Mouse (Mus musculus): ENCODE results near the gene Ptprm. TPM values are rescaled to one million over a fixed set of nuclear protein-coding genes. Genes with fewer than 3 reads are reported as not detected.

Gene Ptprm
- polyA plus RNA-seq, 1 experiment from 2014 or later = 19.5 TPM

DNA sequence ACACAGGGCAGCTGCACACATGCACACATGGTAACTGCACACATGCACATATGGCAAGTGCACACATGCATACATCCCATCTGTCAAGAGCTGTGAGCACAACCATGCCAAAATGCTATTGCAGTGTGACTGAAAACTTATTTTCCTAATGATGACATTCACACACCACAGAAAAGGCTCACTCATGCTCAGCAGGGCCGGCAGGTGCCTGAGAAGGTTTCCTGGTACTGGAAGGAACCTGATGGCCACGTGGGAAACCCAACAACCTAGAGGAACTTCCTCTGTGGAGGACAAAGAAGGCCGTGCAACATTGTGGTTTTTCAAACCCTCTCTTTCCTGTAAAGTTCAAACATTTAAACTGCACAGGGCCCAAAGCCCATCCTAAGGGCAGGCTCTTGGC, 241.6 kb downstream of the Ptprm start:
- Histone ChIP-seq H3K36me3 (ENCODE audit: control insufficient read depth, insufficient read depth, low read length) (no peaks in the 10 kb centered on the region), H3K27ac (replicated peaks in 1 of 2; ENCODE audit: control insufficient read depth in 1 of 2, insufficient read depth in 1 of 2, low read depth in 2 of 2, low read length in 2 of 2) (no peak overlapping the region), H3K9ac (ENCODE audit: low read length) (no peak overlapping the region), H3K27me3 (ENCODE audit: control insufficient read depth, insufficient read depth, low read length) (no peaks in the 10 kb centered on the region), H3K4me2 (ENCODE audit: low read length) (no peak overlapping the region), H3K4me1 (ENCODE audit: control insufficient read depth in 2 of 2, insufficient read depth in 2 of 2, low read length in 2 of 2) (peaks cover 0 to 2% of the 10 kb centered on the region in 2 experiments; a peak in 1 of 4 replicates), H3K9me3 (ENCODE audit: control insufficient read depth, low read length) (no peaks in the 10 kb centered on the region), H3K4me3 (ENCODE audit: control insufficient read depth in 1 of 2, insufficient read depth in 1 of 2, low read depth in 1 of 2, low read length in 2 of 2) (no peak overlapping the region)
- 61% methylated on average over 3 of the region's 3 CpGs for WGBS
- ATAC-seq (ENCODE audit: insufficient number of reproducible peaks, insufficient read depth, low FRiP score, low read depth) = no peak

DNA sequence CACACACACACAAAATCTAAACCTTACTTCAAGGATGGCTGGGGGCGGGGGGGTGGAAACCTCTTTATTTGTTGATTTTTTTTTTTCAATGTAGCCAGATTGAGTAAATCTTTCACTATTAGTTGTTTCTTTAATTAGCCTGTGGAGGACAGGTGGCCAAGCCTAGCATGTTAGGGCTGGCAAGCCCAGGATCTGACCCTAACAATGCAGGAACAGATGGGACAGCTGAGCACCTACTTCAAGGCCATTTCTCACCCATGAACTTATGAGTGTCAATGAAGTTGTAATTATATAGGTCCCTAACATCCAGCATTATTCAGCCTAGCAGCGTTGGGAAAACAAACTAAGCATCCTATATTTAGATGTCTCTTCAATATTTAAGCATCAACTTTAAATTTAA, 248.1 kb downstream of the Ptprm start:
- H3K4me3 ChIP-seq (ENCODE audit: control insufficient read depth in 1 of 2, insufficient read depth in 1 of 2, low read depth in 1 of 2, low read length in 2 of 2) = no peak overlapping the region
- H3K9ac ChIP-seq (ENCODE audit: low read length) = no peak overlapping the region
- no peak for ATAC-seq (ENCODE audit: insufficient number of reproducible peaks, insufficient read depth, low FRiP score, low read depth)
- no peak overlapping the region for H3K4me2 ChIP-seq (ENCODE audit: low read length)
- H3K36me3 ChIP-seq (ENCODE audit: control insufficient read depth, insufficient read depth, low read length) = no peaks in the 10 kb centered on the region
- H3K9me3 ChIP-seq (ENCODE audit: control insufficient read depth, low read length) = no peaks in the 10 kb centered on the region
- no peaks in the 10 kb centered on the region for H3K27me3 ChIP-seq (ENCODE audit: control insufficient read depth, insufficient read depth, low read length)
- WGBS = 79% methylated on average over 2 of the region's 2 CpGs
- H3K4me1 ChIP-seq (ENCODE audit: control insufficient read depth in 2 of 2, insufficient read depth in 2 of 2, low read length in 2 of 2) = no peaks in the 10 kb centered on the region
- no peak overlapping the region for H3K27ac ChIP-seq (replicated peaks in 1 of 2; ENCODE audit: control insufficient read depth in 1 of 2, insufficient read depth in 1 of 2, low read depth in 2 of 2, low read length in 2 of 2)

DNA sequence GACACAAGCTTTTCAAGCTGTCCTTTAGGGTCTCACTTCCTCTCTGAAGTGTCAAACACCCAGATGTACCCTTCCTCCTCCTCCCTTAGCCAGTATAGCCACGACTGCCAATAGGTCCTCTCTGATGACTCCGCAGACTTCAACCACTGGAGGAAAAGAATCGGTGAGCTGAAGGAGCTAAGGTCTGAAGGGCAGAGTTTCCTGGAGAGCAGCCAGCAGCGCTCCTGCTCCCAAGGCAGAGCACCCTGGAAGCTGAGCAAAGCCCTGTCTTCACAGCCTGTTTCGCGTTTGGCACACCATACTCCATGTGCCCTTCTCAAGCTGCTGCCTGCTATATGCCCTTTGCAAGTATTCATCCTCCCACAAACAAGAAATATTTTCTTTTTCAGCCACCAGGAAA, 252.2 kb downstream of the Ptprm start:
- H3K4me3 ChIP-seq (ENCODE audit: control insufficient read depth in 1 of 2, insufficient read depth in 1 of 2, low read depth in 1 of 2, low read length in 2 of 2) = no peak overlapping the region
- H3K9ac ChIP-seq (ENCODE audit: low read length) = no peak overlapping the region
- ATAC-seq (ENCODE audit: insufficient number of reproducible peaks, insufficient read depth, low FRiP score, low read depth) = no peak
- H3K36me3 ChIP-seq (ENCODE audit: control insufficient read depth, insufficient read depth, low read length) = no peaks in the 10 kb centered on the region
- H3K9me3 ChIP-seq (ENCODE audit: control insufficient read depth, low read length) = no peaks in the 10 kb centered on the region
- no peak overlapping the region for H3K4me2 ChIP-seq (ENCODE audit: low read length)
- no peaks in the 10 kb centered on the region for H3K27me3 ChIP-seq (ENCODE audit: control insufficient read depth, insufficient read depth, low read length)
- WGBS = 47% methylated on average over 6 of the region's 6 CpGs
- no peak overlapping the region for H3K27ac ChIP-seq (replicated peaks in 1 of 2; ENCODE audit: control insufficient read depth in 1 of 2, insufficient read depth in 1 of 2, low read depth in 2 of 2, low read length in 2 of 2)
- H3K4me1 ChIP-seq (ENCODE audit: control insufficient read depth in 2 of 2, insufficient read depth in 2 of 2, low read length in 2 of 2) = no peaks in the 10 kb centered on the region

DNA sequence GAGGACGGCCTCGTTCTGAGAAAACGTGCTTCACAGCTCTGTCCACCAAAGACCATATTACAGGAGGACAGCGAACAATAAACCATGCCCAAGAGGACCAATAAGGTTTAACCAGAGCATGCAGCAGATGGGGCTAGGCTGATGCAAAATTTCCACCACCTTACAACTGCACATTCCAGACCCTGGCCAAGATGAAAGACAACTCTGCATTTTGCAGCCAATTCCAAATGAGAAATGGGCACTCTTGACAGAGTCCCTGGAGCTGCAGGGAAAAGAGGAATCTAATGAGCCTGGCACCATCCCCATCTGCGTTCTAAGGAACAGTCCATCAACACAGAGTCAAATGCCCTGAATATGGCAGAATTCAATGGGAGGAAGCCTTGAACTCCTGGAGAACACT, 263.3 kb downstream of the Ptprm start:
- WGBS = 73% methylated on average over 5 of the region's 5 CpGs
- Histone ChIP-seq H3K4me3 (ENCODE audit: control insufficient read depth in 1 of 2, insufficient read depth in 1 of 2, low read depth in 1 of 2, low read length in 2 of 2) (no peak overlapping the region), H3K36me3 (ENCODE audit: control insufficient read depth, insufficient read depth, low read length) (peaks cover 2% of the 10 kb centered on the region; the same call in 1 of the 2 replicates), H3K27me3 (ENCODE audit: control insufficient read depth, insufficient read depth, low read length) (no peaks in the 10 kb centered on the region), H3K27ac (replicated peaks in 1 of 2; ENCODE audit: control insufficient read depth in 1 of 2, insufficient read depth in 1 of 2, low read depth in 2 of 2, low read length in 2 of 2) (no peak overlapping the region), H3K4me2 (ENCODE audit: low read length) (no peak overlapping the region), H3K9me3 (ENCODE audit: control insufficient read depth, low read length) (no peaks in the 10 kb centered on the region), H3K9ac (ENCODE audit: low read length) (no peak overlapping the region), H3K4me1 (ENCODE audit: control insufficient read depth in 2 of 2, insufficient read depth in 2 of 2, low read length in 2 of 2) (no peaks in the 10 kb centered on the region)
- no peak for ATAC-seq (ENCODE audit: insufficient number of reproducible peaks, insufficient read depth, low FRiP score, low read depth)

DNA sequence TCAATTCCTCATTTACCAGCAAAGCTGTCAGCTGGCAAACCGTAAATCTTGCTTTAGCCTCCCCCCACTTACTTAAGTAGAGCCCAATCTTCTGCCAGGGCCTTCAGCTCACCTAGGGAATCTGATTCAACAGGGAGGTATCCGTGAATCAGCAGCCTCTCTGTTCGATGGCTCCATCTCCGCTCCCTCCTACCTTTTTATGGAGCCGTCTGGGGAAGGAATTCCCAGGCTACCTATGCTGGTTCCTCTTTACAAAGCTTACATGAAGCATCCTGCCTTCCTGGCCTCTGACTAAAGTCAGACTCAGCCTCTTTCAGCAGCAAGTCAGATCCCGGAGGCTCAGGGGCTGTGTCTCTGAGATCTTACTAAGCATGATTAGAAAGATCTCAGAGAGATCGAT, 264.1 kb downstream of the Ptprm start:
- Histone ChIP-seq H3K27ac (replicated peaks in 1 of 2; ENCODE audit: control insufficient read depth in 1 of 2, insufficient read depth in 1 of 2, low read depth in 2 of 2, low read length in 2 of 2) (no peak overlapping the region), H3K4me2 (ENCODE audit: low read length) (no peak overlapping the region), H3K9ac (ENCODE audit: low read length) (no peak overlapping the region), H3K4me1 (ENCODE audit: control insufficient read depth in 2 of 2, insufficient read depth in 2 of 2, low read length in 2 of 2) (peaks cover under 1 to 2% of the 10 kb centered on the region in 2 experiments; a peak in 2 of 4 replicates), H3K4me3 (ENCODE audit: control insufficient read depth in 1 of 2, insufficient read depth in 1 of 2, low read depth in 1 of 2, low read length in 2 of 2) (no peak overlapping the region), H3K36me3 (ENCODE audit: control insufficient read depth, insufficient read depth, low read length) (peaks cover 2% of the 10 kb centered on the region; the same call in 1 of the 2 replicates), H3K27me3 (ENCODE audit: control insufficient read depth, insufficient read depth, low read length) (no peaks in the 10 kb centered on the region), H3K9me3 (ENCODE audit: control insufficient read depth, low read length) (no peaks in the 10 kb centered on the region)
- WGBS = 78% methylated on average over 7 of the region's 7 CpGs
- no peak for ATAC-seq (ENCODE audit: insufficient number of reproducible peaks, insufficient read depth, low FRiP score, low read depth)

DNA sequence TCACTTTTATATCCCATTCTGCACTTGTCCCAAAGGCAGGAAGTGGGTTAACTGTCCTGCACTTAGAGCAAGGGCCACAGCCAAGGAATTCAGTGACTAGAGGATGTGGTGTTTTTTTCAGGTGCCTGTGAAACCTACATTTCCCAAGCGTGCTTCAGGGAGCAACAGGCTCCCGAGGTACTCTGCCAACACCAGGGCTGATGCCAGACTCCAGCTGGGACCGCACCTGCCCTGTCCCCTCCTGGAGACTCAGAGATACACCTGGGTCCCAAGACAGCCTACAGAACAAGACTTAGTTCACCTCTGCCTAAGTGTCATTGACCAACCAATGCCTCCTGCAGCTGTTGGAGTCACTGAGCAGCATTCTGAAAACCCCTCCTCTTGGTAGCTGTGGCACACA, 264.6 kb downstream of the Ptprm start:
- Histone ChIP-seq H3K27me3 (ENCODE audit: control insufficient read depth, insufficient read depth, low read length) (no peaks in the 10 kb centered on the region), H3K9ac (ENCODE audit: low read length) (no peak overlapping the region), H3K4me1 (ENCODE audit: control insufficient read depth in 2 of 2, insufficient read depth in 2 of 2, low read length in 2 of 2) (peaks cover 3 to 7% of the 10 kb centered on the region in 2 experiments; a peak in 3 of 4 replicates), H3K4me2 (ENCODE audit: low read length) (no peak overlapping the region), H3K27ac (replicated peaks in 1 of 2; ENCODE audit: control insufficient read depth in 1 of 2, insufficient read depth in 1 of 2, low read depth in 2 of 2, low read length in 2 of 2) (no peak overlapping the region), H3K4me3 (ENCODE audit: control insufficient read depth in 1 of 2, insufficient read depth in 1 of 2, low read depth in 1 of 2, low read length in 2 of 2) (no peak overlapping the region), H3K36me3 (ENCODE audit: control insufficient read depth, insufficient read depth, low read length) (no peaks in the 10 kb centered on the region), H3K9me3 (ENCODE audit: control insufficient read depth, low read length) (no peaks in the 10 kb centered on the region)
- WGBS = 71% methylated on average over 3 of the region's 3 CpGs
- no peak for ATAC-seq (ENCODE audit: insufficient number of reproducible peaks, insufficient read depth, low FRiP score, low read depth)

DNA sequence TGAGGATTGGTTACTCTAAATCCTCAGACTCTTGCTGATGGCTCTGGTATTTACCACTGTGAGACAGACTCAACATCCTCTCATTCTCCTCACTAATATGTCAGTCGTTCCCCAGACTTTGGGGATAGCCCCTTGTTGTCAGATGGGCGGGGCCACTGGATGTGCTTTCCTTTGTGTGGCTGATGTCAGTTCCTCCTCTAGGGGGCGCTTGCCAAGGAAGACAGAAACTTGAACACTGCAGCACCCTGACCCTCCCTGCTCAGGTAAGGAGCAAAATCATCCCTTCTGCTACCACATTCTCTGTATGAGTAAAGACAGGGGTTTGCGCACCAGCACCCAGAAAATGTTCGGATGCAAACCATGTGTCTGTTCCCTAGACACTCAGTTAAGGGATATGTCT, 266.7 kb downstream of the Ptprm start:
- Histone ChIP-seq H3K9ac (ENCODE audit: low read length) (no peak overlapping the region), H3K36me3 (ENCODE audit: control insufficient read depth, insufficient read depth, low read length) (no peaks in the 10 kb centered on the region), H3K27me3 (ENCODE audit: control insufficient read depth, insufficient read depth, low read length) (no peaks in the 10 kb centered on the region), H3K4me1 (ENCODE audit: control insufficient read depth in 2 of 2, insufficient read depth in 2 of 2, low read length in 2 of 2) (peaks cover 5 to 12% of the 10 kb centered on the region in 2 experiments), H3K4me3 (ENCODE audit: control insufficient read depth in 1 of 2, insufficient read depth in 1 of 2, low read depth in 1 of 2, low read length in 2 of 2) (no peak overlapping the region), H3K9me3 (ENCODE audit: control insufficient read depth, low read length) (no peaks in the 10 kb centered on the region), H3K27ac (replicated peaks in 1 of 2; ENCODE audit: control insufficient read depth in 1 of 2, insufficient read depth in 1 of 2, low read depth in 2 of 2, low read length in 2 of 2) (no peak overlapping the region), H3K4me2 (ENCODE audit: low read length) (no peak overlapping the region)
- WGBS = 60% methylated on average over 5 of the region's 5 CpGs
- ATAC-seq (ENCODE audit: insufficient number of reproducible peaks, insufficient read depth, low FRiP score, low read depth) = no peak

DNA sequence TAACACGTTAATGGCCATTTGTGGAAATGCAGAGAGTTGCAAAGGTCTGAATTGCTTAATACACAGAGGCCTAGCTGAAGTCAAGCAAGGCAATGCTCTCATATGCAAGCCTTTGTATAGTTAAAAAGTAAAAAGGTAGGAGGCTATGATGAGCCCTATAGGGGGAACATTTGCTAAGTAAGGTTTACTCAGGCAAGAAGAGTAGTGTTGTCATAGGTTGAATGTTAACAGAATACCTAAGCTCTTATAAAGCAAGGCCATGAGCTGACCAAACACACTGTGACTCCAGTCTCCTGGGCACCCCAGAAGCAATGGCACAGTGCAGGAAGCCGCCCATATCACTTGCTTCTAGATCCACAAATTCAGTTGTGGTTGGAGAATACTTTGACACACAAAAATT, 267.4 kb downstream of the Ptprm start:
- Histone ChIP-seq H3K9ac (ENCODE audit: low read length) (no peak overlapping the region), H3K27ac (replicated peaks in 1 of 2; ENCODE audit: control insufficient read depth in 1 of 2, insufficient read depth in 1 of 2, low read depth in 2 of 2, low read length in 2 of 2) (no peak overlapping the region), H3K4me1 (ENCODE audit: control insufficient read depth in 2 of 2, insufficient read depth in 2 of 2, low read length in 2 of 2) (peaks cover 5 to 12% of the 10 kb centered on the region in 2 experiments), H3K4me3 (ENCODE audit: control insufficient read depth in 1 of 2, insufficient read depth in 1 of 2, low read depth in 1 of 2, low read length in 2 of 2) (no peak overlapping the region), H3K9me3 (ENCODE audit: control insufficient read depth, low read length) (no peaks in the 10 kb centered on the region), H3K36me3 (ENCODE audit: control insufficient read depth, insufficient read depth, low read length) (no peaks in the 10 kb centered on the region), H3K27me3 (ENCODE audit: control insufficient read depth, insufficient read depth, low read length) (no peaks in the 10 kb centered on the region), H3K4me2 (ENCODE audit: low read length) (no peak overlapping the region)
- no peak for ATAC-seq (ENCODE audit: insufficient number of reproducible peaks, insufficient read depth, low FRiP score, low read depth)
- 76% methylated on average over 2 of the region's 2 CpGs for WGBS
